Mouse (Mus musculus) hindbrain, embryonic 16.5 days (tissue): ENCODE results near the gene A530032D15Rik. TPM values are rescaled to one million over a fixed set of nuclear protein-coding genes. Genes with fewer than 3 reads are reported as not detected.
"Not testable (repeated sequence)": the region's sequence is repeated elsewhere in the genome, so short reads cannot be mapped to it uniquely, and the experiment has no call there.

Experiments used
- ATAC-seq: fragments of 200-750 bp; cut with Nextera tagmentation; 2 replicates; pipeline ENCODE4 v1.8.0; 2017; ENCODE audit warnings: moderate TSS enrichment, moderate library complexity
- H3K27ac ChIP-seq: fragments of 300-500 bp; sonication (generic); 2 replicates; pipeline ENCODE4 v1.5.1; 2014; ENCODE audit warnings: low read depth, mild to moderate bottlenecking, control low read depth, low read length, moderate library complexity
- H3K27me3 ChIP-seq: fragments of 300-500 bp; sonication (generic); replicated peaks from 2 replicates; pipeline ENCODE4 v1.6.1; 2014; ENCODE audit warnings: low read length; ENCODE audit not compliant: control insufficient read depth, insufficient read depth
- H3K36me3 ChIP-seq: fragments of 300-500 bp; sonication (generic); 2 replicates; pipeline ENCODE4 v1.6.1; 2014; ENCODE audit warnings: mild to moderate bottlenecking, low read length, moderate library complexity, mixed read lengths; ENCODE audit not compliant: control insufficient read depth, insufficient read depth
- H3K4me1 ChIP-seq: fragments of 300-500 bp; sonication (generic); 2 replicates; pipeline ENCODE4 v1.6.1; 2014; ENCODE audit warnings: low read depth, low read length; ENCODE audit not compliant: control insufficient read depth, insufficient read depth
- H3K4me2 ChIP-seq: fragments of 300-500 bp; sonication (generic); 2 replicates; pipeline ENCODE4 v1.6.1; 2014; ENCODE audit warnings: mild to moderate bottlenecking, low read length, control low read depth, moderate library complexity
- H3K4me3 ChIP-seq: fragments of 300-500 bp; sonication (generic); 2 replicates; pipeline ENCODE4 v1.5.1; 2014; ENCODE audit warnings: mild to moderate bottlenecking, low read length, control low read depth, moderate library complexity
- H3K9ac ChIP-seq: fragments of 300-500 bp; sonication (generic); 2 replicates; pipeline ENCODE4 v1.6.1; 2014; ENCODE audit warnings: low read depth, mild to moderate bottlenecking, control low read depth, low read length, moderate library complexity
- H3K9me3 ChIP-seq: fragments of 300-500 bp; sonication (generic); 2 replicates; pipeline ENCODE4 v1.6.1; 2014; ENCODE audit warnings: mild to moderate bottlenecking, low read length, moderate library complexity; ENCODE audit not compliant: control insufficient read depth
- WGBS: fragments of 180-500 bp; shearing (Covaris S2); extraction: QIAGEN DNeasy Blood & Tissue Kit; methylation state at CpG from one replicate; pipeline ENCODE4 v1.1.7; 2014; 5-methylcytosine and 5-hydroxymethylcytosine counted together
- polyA plus RNA-seq: library from polyadenylated mRNA; unstranded; fragments of >200 nt; fragmentation: Nextera tagmentation; extraction: Ambion mirVana; gene quantifications from 2 replicates; pipeline ENCODE4 v1.2.1, GENCODE M21; 2015

Gene A530032D15Rik
- polyA plus RNA-seq, 1 experiment from 2014 or later = not detected

- not testable (repeated sequence) for H3K4me2 ChIP-seq, H3K36me3 ChIP-seq, H3K9me3 ChIP-seq, H3K4me1 ChIP-seq, H3K27me3 ChIP-seq, H3K9ac ChIP-seq, H3K27ac ChIP-seq, ATAC-seq, H3K4me3 ChIP-seq
- WGBS = 86% methylated on average over 7 of the region's 7 CpGs
These were observed 2.6 kb upstream of the A530032D15Rik start for GRCm38 (mm10) chr1:85112266-85112665.

DNA sequence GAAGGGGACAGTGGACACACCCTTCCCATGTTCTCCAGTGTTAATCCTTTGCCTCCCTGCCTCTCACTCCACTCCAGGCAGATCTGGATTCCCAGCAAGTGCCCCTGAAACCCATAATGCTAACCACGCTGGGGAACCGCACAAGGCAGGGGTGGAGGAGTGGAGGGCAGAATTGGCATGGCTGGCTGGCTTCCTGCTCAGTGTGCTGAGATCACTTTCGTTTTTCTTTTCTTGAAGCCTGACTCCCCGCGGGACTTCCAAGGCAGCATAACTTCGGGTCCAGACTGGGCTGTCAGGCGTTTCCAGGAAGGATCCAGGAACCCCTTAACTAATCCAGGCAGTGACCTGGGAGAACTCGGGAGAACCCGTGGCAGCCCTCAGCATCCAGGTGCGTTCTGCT lies 1.9 kb upstream of the A530032D15Rik start:
- 75% methylated on average over 9 of the region's 10 CpGs for WGBS
- not testable (repeated sequence) for H3K4me2 ChIP-seq, H3K9ac ChIP-seq, H3K9me3 ChIP-seq, H3K27me3 ChIP-seq, ATAC-seq, H3K4me3 ChIP-seq, H3K36me3 ChIP-seq, H3K4me1 ChIP-seq, H3K27ac ChIP-seq

DNA sequence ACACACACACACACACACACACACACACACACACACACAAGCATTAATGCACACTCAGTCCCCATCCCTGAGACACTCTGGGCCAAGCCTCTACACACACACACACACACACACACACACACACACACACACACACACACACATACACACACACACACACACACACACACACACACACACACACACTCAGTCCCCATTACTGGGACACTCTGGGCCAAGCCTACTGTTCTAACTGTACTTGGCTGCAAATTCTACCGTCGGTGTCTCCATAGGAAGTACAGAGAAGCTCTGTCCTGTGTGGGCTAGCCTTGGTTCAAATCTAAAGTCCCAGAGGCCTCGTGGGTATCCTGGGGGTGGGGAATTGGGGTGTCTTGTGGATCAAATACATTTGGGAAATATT lies 1.2 kb upstream of the A530032D15Rik start:
- H3K4me2 ChIP-seq, H3K9me3 ChIP-seq, H3K9ac ChIP-seq, H3K27ac ChIP-seq, H3K4me1 ChIP-seq, H3K27me3 ChIP-seq, H3K36me3 ChIP-seq, H3K4me3 ChIP-seq, ATAC-seq: not testable (repeated sequence)
- WGBS = 85% methylated on average over 2 of the region's 3 CpGs

GRCm38 (mm10) chr1:85106013-85106412 lies 3.6 kb downstream of the A530032D15Rik start:
- H3K4me3 ChIP-seq, H3K9me3 ChIP-seq, ATAC-seq, H3K36me3 ChIP-seq, H3K27ac ChIP-seq, H3K4me2 ChIP-seq, H3K4me1 ChIP-seq, H3K27me3 ChIP-seq, H3K9ac ChIP-seq: not testable (repeated sequence)
- WGBS = 79% methylated on average over 5 of the region's 6 CpGs

GRCm38 (mm10) chr1:85105336-85105735 lies 4.3 kb downstream of the A530032D15Rik start:
- H3K36me3 ChIP-seq, H3K27me3 ChIP-seq, H3K9ac ChIP-seq, H3K4me2 ChIP-seq, H3K27ac ChIP-seq, H3K4me3 ChIP-seq, ATAC-seq, H3K4me1 ChIP-seq, H3K9me3 ChIP-seq: not testable (repeated sequence)
- WGBS = 82% methylated on average over 4 of the region's 4 CpGs

DNA sequence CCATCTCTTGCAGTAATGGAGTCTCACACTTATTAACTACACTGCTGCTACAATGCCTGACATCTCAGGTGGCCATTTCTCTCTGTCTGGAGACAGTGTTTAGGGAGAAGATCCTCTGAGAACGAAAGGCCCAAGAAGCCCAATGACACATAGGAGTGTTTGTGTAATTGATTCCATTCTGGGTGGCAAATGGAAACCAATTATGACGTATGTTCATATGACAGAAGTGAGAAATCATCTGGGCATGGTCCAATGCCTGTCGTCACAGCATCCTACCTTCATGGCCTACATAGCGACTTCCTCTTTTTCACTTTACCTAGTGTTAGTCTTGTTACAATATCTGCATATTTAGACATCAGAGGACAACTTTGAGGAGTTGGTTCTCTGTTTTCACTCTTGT lies 7.9 kb downstream of the A530032D15Rik start:
- 83% methylated on average over 4 of the region's 4 CpGs for WGBS
- H3K4me3 ChIP-seq, H3K9ac ChIP-seq, ATAC-seq, H3K27me3 ChIP-seq, H3K36me3 ChIP-seq, H3K4me1 ChIP-seq, H3K27ac ChIP-seq, H3K9me3 ChIP-seq, H3K4me2 ChIP-seq: not testable (repeated sequence)

DNA sequence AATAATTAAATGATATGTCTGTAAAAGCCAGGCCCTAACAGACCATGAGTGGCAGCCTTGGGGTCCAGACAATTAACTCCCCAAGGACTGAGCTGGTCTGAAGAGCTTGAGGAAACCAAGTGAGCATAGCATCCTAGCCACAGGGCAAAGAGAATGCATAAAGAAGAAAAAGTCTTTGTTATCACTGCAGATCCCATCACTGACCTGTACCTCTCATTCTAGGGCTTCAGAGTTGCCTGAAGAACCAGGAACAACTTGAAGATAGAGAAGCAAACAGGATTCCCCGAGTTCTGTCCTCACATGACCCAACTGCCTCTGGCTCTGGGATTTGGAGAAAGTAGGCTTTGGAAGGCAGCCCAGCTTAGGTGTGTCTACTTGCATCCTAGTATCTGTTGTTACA lies 9.8 kb downstream of the A530032D15Rik start, which contains the start of gene Gm10553:
Gene Gm10553 (plus strand): TSS at position 301 of the 400 bp plus-strand sequence.
- not testable (repeated sequence) for H3K36me3 ChIP-seq, H3K27ac ChIP-seq, H3K27me3 ChIP-seq, H3K4me3 ChIP-seq, H3K4me2 ChIP-seq, H3K9me3 ChIP-seq, H3K4me1 ChIP-seq, ATAC-seq, H3K9ac ChIP-seq
- WGBS = 83% methylated on average over 1 of the region's 1 CpGs

DNA sequence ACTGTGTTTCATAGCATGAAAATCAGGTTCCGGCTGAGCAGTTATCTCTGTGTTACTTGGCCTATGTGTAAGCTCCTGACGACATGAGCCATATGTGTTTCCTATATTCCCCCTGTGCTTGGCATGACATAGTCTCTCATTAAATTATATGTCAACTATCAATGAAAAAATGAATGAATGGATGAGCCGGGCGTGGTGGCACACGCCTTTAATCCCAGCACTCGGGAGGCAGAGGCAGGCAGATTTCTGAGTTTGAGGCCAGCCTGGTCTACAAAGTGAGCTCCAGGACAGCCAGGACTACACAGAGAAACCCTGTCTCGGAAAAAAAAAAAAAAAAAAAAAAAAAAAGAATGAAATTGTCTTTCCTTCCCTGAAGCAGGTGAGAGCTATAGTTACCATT lies 10.6 kb downstream of the A530032D15Rik start:
- not testable (repeated sequence) for H3K27me3 ChIP-seq, H3K27ac ChIP-seq
- WGBS = 83% methylated on average over 5 of the region's 7 CpGs

GRCm38 (mm10) chr1:85093011-85093572 lies 16.6 kb downstream of the A530032D15Rik start:
- H3K9ac ChIP-seq, ATAC-seq, H3K4me1 ChIP-seq, H3K4me2 ChIP-seq, H3K36me3 ChIP-seq, H3K4me3 ChIP-seq, H3K27me3 ChIP-seq, H3K27ac ChIP-seq, H3K9me3 ChIP-seq: not testable (repeated sequence)
- 85% methylated on average over 6 of the region's 7 CpGs for WGBS

More for the DNA sequence above, 10.6 kb downstream of the A530032D15Rik start:
- H3K36me3 ChIP-seq, ATAC-seq, H3K4me2 ChIP-seq, H3K4me3 ChIP-seq, H3K9ac ChIP-seq, H3K4me1 ChIP-seq, H3K9me3 ChIP-seq: not testable (repeated sequence)

DNA sequence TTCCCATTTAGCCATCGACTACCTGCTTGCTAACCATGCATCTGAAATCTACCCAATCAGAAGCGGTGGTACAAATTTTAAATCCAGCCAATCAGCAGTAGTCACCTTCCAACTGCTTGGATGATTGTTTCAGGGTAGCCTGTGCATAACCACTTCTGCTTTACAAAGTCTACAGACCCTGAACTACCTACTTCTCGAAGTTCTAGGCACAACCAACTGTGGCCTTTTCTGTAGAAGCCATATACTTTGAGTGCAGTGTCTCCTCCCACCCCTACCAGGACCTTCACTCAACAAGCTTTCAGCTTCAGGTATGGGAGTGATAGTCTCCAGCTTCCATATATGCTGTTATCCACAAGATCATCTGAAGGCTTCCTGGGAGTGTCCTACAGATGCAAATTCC lies 17.5 kb downstream of the A530032D15Rik start:
- ATAC-seq = not testable (repeated sequence)

More for the DNA sequence above, 17.5 kb downstream of the A530032D15Rik start:
- not testable (repeated sequence) for H3K4me2 ChIP-seq, H3K4me1 ChIP-seq, H3K27ac ChIP-seq, H3K4me3 ChIP-seq, H3K36me3 ChIP-seq, H3K9ac ChIP-seq, H3K27me3 ChIP-seq, H3K9me3 ChIP-seq
- 46% methylated on average over 1 of the region's 3 CpGs for WGBS
